Mouse (Mus musculus) MEL (cell line): ENCODE results near the gene Olfr1441. TPM values are rescaled to one million over a fixed set of nuclear protein-coding genes. Genes with fewer than 3 reads are reported as not detected.

Experiments used
- DNase-seq: peaks from one replicate; pipeline ENCODE4 v3.0.0; 2011; ENCODE audit warnings: low read depth, low spot score
- H3K27ac ChIP-seq: 2 replicates; pipeline ENCODE4 v1.5.1; 2012; ENCODE audit warnings: low read depth, mild to moderate bottlenecking, control low read depth, low read length, moderate library complexity; ENCODE audit not compliant: control insufficient read depth
- H3K27me3 ChIP-seq, 2 experiments: fragments of 150-350 bp in 1 of 2; sonication (generic) in 1 of 2; 2 replicates each; pipeline ENCODE4 v1.6.1; 2012; ENCODE audit warnings: low read length in 2 of 2, mild to moderate bottlenecking in 2 of 2, improper control_type of control experiment in 1 of 2, moderate library complexity in 1 of 2; ENCODE audit not compliant: insufficient read depth in 2 of 2, control insufficient read depth in 1 of 2
- H3K36me3 ChIP-seq, 2 experiments: 2 replicates each; pipeline ENCODE4 v1.6.1; 2012 to 2014; ENCODE audit warnings: low read length in 2 of 2, improper control_type of control experiment in 1 of 2, inconsistent platforms in 1 of 2, mild to moderate bottlenecking in 1 of 2; ENCODE audit not compliant: insufficient read depth in 2 of 2, control insufficient read depth in 1 of 2
- H3K4me1 ChIP-seq, 2 experiments: fragments of 150-350 bp in 1 of 2; sonication (generic) in 1 of 2; 2 replicates each; pipeline ENCODE4 v1.6.1; 2012; ENCODE audit warnings: low read length in 2 of 2, improper control_type of control experiment in 1 of 2, mild to moderate bottlenecking in 1 of 2; ENCODE audit not compliant: insufficient read depth in 2 of 2, control insufficient read depth in 1 of 2
- H3K4me3 ChIP-seq, 2 experiments: fragments of 150-350 bp in 1 of 2; sonication (generic) in 1 of 2; 2 replicates each; pipeline ENCODE4 v1.5.1; 2012; ENCODE audit warnings: low read depth in 2 of 2, low read length in 2 of 2, mild to moderate bottlenecking in 2 of 2, moderate library complexity in 2 of 2, control low read depth in 1 of 2, improper control_type of control experiment in 1 of 2; ENCODE audit not compliant: control insufficient read depth in 1 of 2, insufficient read depth in 1 of 2
- H3K79me2 ChIP-seq: 2 replicates; pipeline ENCODE4 v1.6.1; 2012; ENCODE audit warnings: mild to moderate bottlenecking, low read length, moderate library complexity; ENCODE audit not compliant: control insufficient read depth, poor library complexity, insufficient read depth
- H3K9ac ChIP-seq: 2 replicates; pipeline ENCODE4 v1.6.1; 2012; ENCODE audit warnings: low read depth, mild to moderate bottlenecking, control low read depth, low read length, moderate library complexity; ENCODE audit not compliant: control insufficient read depth, poor library complexity, severe bottlenecking
- H3K9me3 ChIP-seq: fragments of 150-350 bp; sonication (generic); replicated peaks from 2 replicates; pipeline ENCODE4 v1.6.1; 2012; ENCODE audit warnings: mild to moderate bottlenecking, low read length, improper control_type of control experiment, moderate library complexity; ENCODE audit not compliant: insufficient read depth
- CHD1 ChIP-seq: IDR thresholded peaks from 2 replicates; pipeline ENCODE4 v1.6.1; 2012; ENCODE audit warnings: low read depth, mild to moderate bottlenecking, inconsistent platforms, low read length, improper control_type of control experiment
- CTCF ChIP-seq, 3 experiments: IDR thresholded peaks in 2 of 3; conservative IDR thresholded peaks in 1 of 3; 2 replicates each; pipeline ENCODE4 v1.5.1; 2011 to 2012; ENCODE audit warnings: low read length in 3 of 3, low read depth in 2 of 3, mild to moderate bottlenecking in 2 of 3, improper control_type of control experiment in 1 of 3, inconsistent platforms in 1 of 3, mixed read lengths in 1 of 3, moderate library complexity in 1 of 3; ENCODE audit not compliant: control insufficient read depth in 1 of 3, insufficient read depth in 1 of 3, poor library complexity in 1 of 3, severe bottlenecking in 1 of 3
- E2F4 ChIP-seq: IDR thresholded peaks from 2 replicates; pipeline ENCODE4 v1.6.1; 2011; ENCODE audit warnings: low read depth, low read length, improper control_type of control experiment, borderline replicate concordance
- EP300 ChIP-seq, 2 experiments: IDR thresholded peaks; 2 replicates each; pipeline ENCODE4 v1.6.1; 2011; ENCODE audit warnings: improper control_type of control experiment in 2 of 2, low read length in 2 of 2, low read depth in 1 of 2, mild to moderate bottlenecking in 1 of 2
- GABPA ChIP-seq: IDR thresholded peaks from 2 replicates; pipeline ENCODE4 v1.6.1; 2012; ENCODE audit warnings: low read depth, mild to moderate bottlenecking, inconsistent platforms, low read length, improper control_type of control experiment, moderate library complexity
- GATA1 ChIP-seq: IDR thresholded peaks from 2 replicates; pipeline ENCODE4 v1.6.1; 2011; ENCODE audit warnings: low read depth, low read length, improper control_type of control experiment
- JUND ChIP-seq: IDR thresholded peaks from 2 replicates; pipeline ENCODE4 v1.6.1; 2011; ENCODE audit warnings: low read depth, mild to moderate bottlenecking, improper control_type of control experiment, low read length
- MAX ChIP-seq: IDR thresholded peaks from 2 replicates; pipeline ENCODE4 v1.6.1; 2011; ENCODE audit warnings: low read length, improper control_type of control experiment
- MXI1 ChIP-seq: IDR thresholded peaks from 2 replicates; pipeline ENCODE4 v1.6.1; 2011; ENCODE audit warnings: mild to moderate bottlenecking, low read depth, low read length, improper control_type of control experiment
- MYB ChIP-seq: IDR thresholded peaks from 2 replicates; pipeline ENCODE4 v1.6.1; 2011; ENCODE audit warnings: mild to moderate bottlenecking, low read depth, low read length, improper control_type of control experiment
- NELFE ChIP-seq: IDR thresholded peaks from 2 replicates; pipeline ENCODE4 v1.6.1; 2011; ENCODE audit warnings: low read depth, low read length, improper control_type of control experiment
- NRF1 ChIP-seq: IDR thresholded peaks from 2 replicates; pipeline ENCODE4 v1.6.1; 2014; ENCODE audit warnings: low read depth, mild to moderate bottlenecking, inconsistent platforms, low read length, improper control_type of control experiment, moderate library complexity; ENCODE audit not compliant: poor library complexity, insufficient read depth, severe bottlenecking
- POLR2A ChIP-seq, 2 experiments: IDR thresholded peaks; 2 replicates each; pipeline ENCODE4 v1.6.1; 2011 to 2012; ENCODE audit warnings: low read length in 2 of 2, mild to moderate bottlenecking in 2 of 2, control low read depth in 1 of 2, improper control_type of control experiment in 1 of 2, low read depth in 1 of 2, moderate library complexity in 1 of 2; ENCODE audit not compliant: control insufficient read depth in 1 of 2, insufficient read depth in 1 of 2, poor library complexity in 1 of 2
- POLR2AphosphoS2 ChIP-seq: IDR thresholded peaks from 2 replicates; pipeline ENCODE4 v1.6.1; 2011; ENCODE audit warnings: low read length, improper control_type of control experiment
- RCOR1 ChIP-seq: IDR thresholded peaks from 2 replicates; pipeline ENCODE4 v1.6.1; 2012; ENCODE audit warnings: low read depth, mild to moderate bottlenecking, inconsistent platforms, low read length, improper control_type of control experiment
- TAL1 ChIP-seq: IDR thresholded peaks from 2 replicates; pipeline ENCODE4 v1.6.1; 2012; ENCODE audit warnings: mild to moderate bottlenecking, inconsistent platforms, low read length, moderate library complexity, mixed read lengths
- TBP ChIP-seq: IDR thresholded peaks from 2 replicates; pipeline ENCODE4 v1.8.0; 2011; ENCODE audit warnings: low read depth, low read length, improper control_type of control experiment
- TCF12 ChIP-seq: IDR thresholded peaks from 2 replicates; pipeline ENCODE4 v1.6.1; 2014; ENCODE audit warnings: low read depth, mild to moderate bottlenecking, inconsistent platforms, low read length, improper control_type of control experiment, moderate library complexity
- UBTF ChIP-seq: IDR thresholded peaks from 2 replicates; pipeline ENCODE4 v1.6.1; 2012; ENCODE audit warnings: low read depth, mild to moderate bottlenecking, inconsistent platforms, low read length, improper control_type of control experiment, moderate library complexity, borderline replicate concordance; ENCODE audit not compliant: insufficient read depth
- USF1 ChIP-seq: IDR thresholded peaks from 2 replicates; pipeline ENCODE4 v1.6.1; 2014; ENCODE audit warnings: low read depth, mild to moderate bottlenecking, inconsistent platforms, low read length, improper control_type of control experiment, moderate library complexity
- ZKSCAN1 ChIP-seq: IDR thresholded peaks from 2 replicates; pipeline ENCODE4 v1.6.1; 2012; ENCODE audit warnings: low read depth, mild to moderate bottlenecking, inconsistent platforms, low read length, improper control_type of control experiment, moderate library complexity
- polyA plus RNA-seq, 2 experiments: library from polyadenylated mRNA; stranded (reverse) in 1 of 2; unstranded in 1 of 2; fragments of >175 nt in 1 of 2; fragments of >200 nt in 1 of 2; gene quantifications; 2 replicates each; pipeline versions ENCODE4 v1.2.1 to v1.2.4; 2012; ENCODE audit warnings: low replicate concordance in 2 of 2, low read depth in 1 of 2; ENCODE audit not compliant: insufficient read length in 2 of 2, insufficient read depth in 1 of 2, missing spikeins in 1 of 2
- total RNA-seq: library from RNA; depleted of rRNA; stranded (reverse); fragments of 300-350 nt; gene quantifications from 2 replicates; pipeline ENCODE4 v1.2.3, GENCODE M21; 2012

Gene Olfr1441
- total and polyA plus RNA-seq, 3 experiments: 0.03 TPM; not detected in 2

DNA sequence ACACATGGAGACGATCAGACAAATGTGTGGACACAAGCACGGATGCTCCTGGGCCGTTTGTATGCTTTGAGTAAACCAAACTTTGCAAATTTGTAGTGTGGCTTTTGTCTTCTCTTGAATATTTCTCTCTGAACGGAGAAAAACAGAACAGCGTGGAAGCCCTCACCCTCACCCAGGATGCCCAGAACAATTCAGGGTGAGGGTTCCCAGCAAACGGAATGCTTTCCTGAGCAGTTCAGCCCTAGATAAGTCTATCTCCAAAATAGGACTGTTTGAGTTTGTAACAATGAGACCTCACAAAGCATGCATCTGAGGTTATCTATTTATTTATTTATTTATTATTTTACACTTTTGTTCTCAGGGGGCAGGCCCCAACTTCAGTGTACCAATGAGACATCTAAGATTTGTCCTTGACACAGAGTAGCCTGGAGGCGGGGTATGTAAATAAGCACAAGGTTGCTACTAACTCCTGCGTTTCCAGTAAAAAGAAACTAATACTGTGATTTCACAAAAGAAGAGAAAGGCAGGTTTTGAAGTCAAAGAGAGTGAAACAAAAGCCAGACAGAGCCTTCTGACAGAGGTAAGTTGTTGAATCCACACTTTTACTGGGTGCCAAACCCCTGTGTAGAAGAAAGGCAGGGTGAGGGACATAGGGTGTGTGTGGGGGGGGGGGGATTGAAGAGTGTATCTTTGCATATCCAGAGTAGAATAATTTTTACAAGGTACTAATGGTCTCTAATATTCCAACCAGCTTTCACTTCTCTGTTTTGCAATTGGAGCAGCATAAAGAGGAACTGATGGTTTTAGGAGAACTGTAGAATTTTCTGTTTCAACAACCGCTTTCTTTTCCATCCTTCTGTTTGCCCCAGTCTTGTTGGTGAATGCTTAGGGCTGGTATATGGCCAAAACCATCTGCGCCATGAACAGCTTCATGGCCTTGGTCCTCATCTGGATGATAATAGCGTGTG is 43.3 kb downstream of the Olfr1441 start, which contains the start of gene Mpeg1:
Gene Mpeg1 (plus strand): TSS at position 498 of the 968 bp plus-strand sequence.
- Histone ChIP-seq H3K9me3 (no peaks in the 10 kb centered on the region), H3K4me1 (peaks cover 3 to 4% of the 10 kb centered on the region in 2 experiments; a peak in 2 of 4 replicates), H3K36me3 (peaks cover 0 to 9% of the 10 kb centered on the region in 2 experiments; a peak in 2 of 4 replicates), H3K27me3 (no peaks in the 10 kb centered on the region; a peak in 1 of 4 replicates)
- DNase-seq: peak; percentile 20
- TF ChIP-seq CTCF (IDR thresholded peaks at IDR 0.05 in 2 of 3, conservative IDR thresholded peaks at IDR 0.05 in 1 of 3; ENCODE audit: control insufficient read depth in 1 of 3, insufficient read depth in 1 of 3, low read depth in 2 of 3, low read length in 3 of 3, poor library complexity in 1 of 3, severe bottlenecking in 1 of 3) (no peak), TCF12 (no peak), CHD1 (no peak), MXI1 (no peak), NRF1 (no peak), USF1 (no peak), RCOR1 (no peak), EP300 (IDR thresholded peaks at IDR 0.05; ENCODE audit: low read depth in 1 of 2, low read length in 2 of 2) (no peak), TAL1 (no peak), JUND (no peak), UBTF (no peak), POLR2A (IDR thresholded peaks at IDR 0.05; ENCODE audit: control insufficient read depth in 1 of 2, insufficient read depth in 1 of 2, low read depth in 1 of 2, low read length in 2 of 2, poor library complexity in 1 of 2) (no peak), GABPA (no peak), POLR2AphosphoS2 (no peak)
- TF ChIP-seq, all 39 proteins: peak for 0
- no peak within 1 kb of the TSS for H3K4me3 ChIP-seq
- no peaks in the 10 kb centered on the region for H3K79me2 ChIP-seq
- H3K9ac ChIP-seq: no peak within 1 kb of the TSS
- no peak within 1 kb of the TSS for H3K27ac ChIP-seq

- H3K27me3 ChIP-seq: no peaks in the 10 kb centered on the region
- H3K27ac ChIP-seq: no peak overlapping the region
- H3K4me1 ChIP-seq: peaks cover 3 to 4% of the 10 kb centered on the region in 2 experiments; a peak in 2 of 4 replicates
- H3K9ac ChIP-seq: no peak overlapping the region
- H3K4me3 ChIP-seq: no peak overlapping the region
- DNase-seq: no peak
- H3K9me3 ChIP-seq: no peaks in the 10 kb centered on the region
- peaks cover 0 to 9% of the 10 kb centered on the region in 2 experiments; a peak in 2 of 4 replicates for H3K36me3 ChIP-seq
- no peak for TF ChIP-seq TBP
- no peak for TF ChIP-seq ZKSCAN1
- TF ChIP-seq UBTF: no peak
- no peak for TF ChIP-seq E2F4
- TF ChIP-seq GATA1: no peak
- no peak for TF ChIP-seq MYB
- TF ChIP-seq MAX: no peak
- TF ChIP-seq NELFE: no peak
- no peak for TF ChIP-seq MXI1
- no peak for TF ChIP-seq USF1
- no peak for TF ChIP-seq CTCF (IDR thresholded peaks at IDR 0.05 in 2 of 3, conservative IDR thresholded peaks at IDR 0.05 in 1 of 3; ENCODE audit: control insufficient read depth in 1 of 3, insufficient read depth in 1 of 3, low read depth in 2 of 3, low read length in 3 of 3, poor library complexity in 1 of 3, severe bottlenecking in 1 of 3)
- TF ChIP-seq TAL1: no peak
- H3K79me2 ChIP-seq: no peaks in the 10 kb centered on the region
These were observed 45.9 kb downstream of the Olfr1441 start for GRCm38 (mm10) chr19:12462851-12463721.
